Mouse (Mus musculus): ENCODE measurements around the gene Fat3. TPM values are rescaled to one million over a fixed set of nuclear protein-coding genes. Genes with fewer than 3 reads are reported as not detected.

Fat3 gene
- polyA plus RNA-seq, 1 experiment from 2014 or later: 0.44 TPM

- no peaks in the 10 kb centered on the region for H3K9me3 ChIP-seq (ENCODE audit: control insufficient read depth, low read length)
- H3K4me2 ChIP-seq (ENCODE audit: low read depth, low read length): no peak overlapping the region
- H3K4me1 ChIP-seq (ENCODE audit: control insufficient read depth, insufficient read depth, low read length): no peaks in the 10 kb centered on the region
- H3K9ac ChIP-seq (ENCODE audit: low read depth, low read length): no peak overlapping the region
- WGBS: 55% methylated on average over 5 of the region's 5 CpGs
- H3K27ac ChIP-seq (ENCODE audit: low read length): no peak overlapping the region
- H3K36me3 ChIP-seq (ENCODE audit: control insufficient read depth, insufficient read depth, low read length): no peaks in the 10 kb centered on the region
- no peak for ATAC-seq
- no peak overlapping the region for H3K4me3 ChIP-seq (ENCODE audit: low read length)
- no peaks in the 10 kb centered on the region for H3K27me3 ChIP-seq (replicated peaks; ENCODE audit: control insufficient read depth, insufficient read depth, low read length)
Observed at GRCm38 (mm10) chr9:16107386-16107785, 393.7 kb downstream of the Fat3 start.

- Histone ChIP-seq H3K4me2 (ENCODE audit: low read depth, low read length) (no peak overlapping the region), H3K9me3 (ENCODE audit: control insufficient read depth, low read length) (no peaks in the 10 kb centered on the region), H3K27ac (ENCODE audit: low read length) (no peak overlapping the region), H3K36me3 (ENCODE audit: control insufficient read depth, insufficient read depth, low read length) (no peaks in the 10 kb centered on the region), H3K4me3 (ENCODE audit: low read length) (no peak overlapping the region), H3K27me3 (replicated peaks; ENCODE audit: control insufficient read depth, insufficient read depth, low read length) (no peaks in the 10 kb centered on the region), H3K9ac (ENCODE audit: low read depth, low read length) (no peak overlapping the region), H3K4me1 (ENCODE audit: control insufficient read depth, insufficient read depth, low read length) (no peaks in the 10 kb centered on the region)
- no peak for ATAC-seq
- WGBS: 79% methylated on average over 2 of the region's 2 CpGs
Observed at GRCm38 (mm10) chr9:16098553-16098952, 402.5 kb downstream of the Fat3 start.

GRCm38 (mm10) chr9:16093047-16093668 lies 407.9 kb downstream of the Fat3 start:
- H3K4me1 ChIP-seq (ENCODE audit: control insufficient read depth, insufficient read depth, low read length): no peaks in the 10 kb centered on the region
- WGBS: 77% methylated on average over 8 of the region's 8 CpGs

GRCm38 (mm10) chr9:16092051-16092967 lies 408.8 kb downstream of the Fat3 start:
- H3K9me3 ChIP-seq (ENCODE audit: control insufficient read depth, low read length): no peaks in the 10 kb centered on the region
- H3K9ac ChIP-seq (ENCODE audit: low read depth, low read length): no peak overlapping the region
- 60% methylated on average over 5 of the region's 5 CpGs for WGBS
- H3K36me3 ChIP-seq (ENCODE audit: control insufficient read depth, insufficient read depth, low read length): no peaks in the 10 kb centered on the region
- H3K27ac ChIP-seq (ENCODE audit: low read length): no peak overlapping the region
- no peaks in the 10 kb centered on the region for H3K27me3 ChIP-seq (replicated peaks; ENCODE audit: control insufficient read depth, insufficient read depth, low read length)
- no peak overlapping the region for H3K4me2 ChIP-seq (ENCODE audit: low read depth, low read length)
- no peak overlapping the region for H3K4me3 ChIP-seq (ENCODE audit: low read length)
- no peaks in the 10 kb centered on the region for H3K4me1 ChIP-seq (ENCODE audit: control insufficient read depth, insufficient read depth, low read length)
- no peak for ATAC-seq

More at GRCm38 (mm10) chr9:16093047-16093668, 407.9 kb downstream of the Fat3 start:
- no peak overlapping the region for H3K27ac ChIP-seq (ENCODE audit: low read length)
- no peak overlapping the region for H3K4me3 ChIP-seq (ENCODE audit: low read length)
- H3K9ac ChIP-seq (ENCODE audit: low read depth, low read length): no peak overlapping the region
- H3K36me3 ChIP-seq (ENCODE audit: control insufficient read depth, insufficient read depth, low read length): no peaks in the 10 kb centered on the region
- ATAC-seq: no peak
- no peaks in the 10 kb centered on the region for H3K27me3 ChIP-seq (replicated peaks; ENCODE audit: control insufficient read depth, insufficient read depth, low read length)
- no peak overlapping the region for H3K4me2 ChIP-seq (ENCODE audit: low read depth, low read length)
- no peaks in the 10 kb centered on the region for H3K9me3 ChIP-seq (ENCODE audit: control insufficient read depth, low read length)

GRCm38 (mm10) chr9:16079292-16079691 lies 421.8 kb downstream of the Fat3 start:
- no peaks in the 10 kb centered on the region for H3K27me3 ChIP-seq (replicated peaks; ENCODE audit: control insufficient read depth, insufficient read depth, low read length)
- 48% methylated on average over 2 of the region's 2 CpGs for WGBS

GRCm38 (mm10) chr9:16074664-16075063 lies 426.4 kb downstream of the Fat3 start:
- H3K27me3 ChIP-seq (replicated peaks; ENCODE audit: control insufficient read depth, insufficient read depth, low read length): no peaks in the 10 kb centered on the region
- ATAC-seq: no peak

More at GRCm38 (mm10) chr9:16079292-16079691, 421.8 kb downstream of the Fat3 start:
- H3K4me2 ChIP-seq (ENCODE audit: low read depth, low read length): no peak overlapping the region
- no peaks in the 10 kb centered on the region for H3K9me3 ChIP-seq (ENCODE audit: control insufficient read depth, low read length)
- no peak overlapping the region for H3K27ac ChIP-seq (ENCODE audit: low read length)
- no peak for ATAC-seq
- no peak overlapping the region for H3K9ac ChIP-seq (ENCODE audit: low read depth, low read length)
- H3K36me3 ChIP-seq (ENCODE audit: control insufficient read depth, insufficient read depth, low read length): no peaks in the 10 kb centered on the region
- no peaks in the 10 kb centered on the region for H3K4me1 ChIP-seq (ENCODE audit: control insufficient read depth, insufficient read depth, low read length)
- no peak overlapping the region for H3K4me3 ChIP-seq (ENCODE audit: low read length)

GRCm38 (mm10) chr9:16074116-16074515 lies 427.0 kb downstream of the Fat3 start:
- no peaks in the 10 kb centered on the region for H3K36me3 ChIP-seq (ENCODE audit: control insufficient read depth, insufficient read depth, low read length)
- no peak for ATAC-seq
- no peaks in the 10 kb centered on the region for H3K9me3 ChIP-seq (ENCODE audit: control insufficient read depth, low read length)
- WGBS: 59% methylated on average over 6 of the region's 6 CpGs
- H3K27ac ChIP-seq (ENCODE audit: low read length): no peak overlapping the region
- H3K4me3 ChIP-seq (ENCODE audit: low read length): no peak overlapping the region
- H3K27me3 ChIP-seq (replicated peaks; ENCODE audit: control insufficient read depth, insufficient read depth, low read length): no peaks in the 10 kb centered on the region
- no peaks in the 10 kb centered on the region for H3K4me1 ChIP-seq (ENCODE audit: control insufficient read depth, insufficient read depth, low read length)
- H3K9ac ChIP-seq (ENCODE audit: low read depth, low read length): no peak overlapping the region
- H3K4me2 ChIP-seq (ENCODE audit: low read depth, low read length): no peak overlapping the region

More at GRCm38 (mm10) chr9:16074664-16075063, 426.4 kb downstream of the Fat3 start:
- Histone ChIP-seq H3K4me3 (ENCODE audit: low read length) (no peak overlapping the region), H3K9ac (ENCODE audit: low read depth, low read length) (no peak overlapping the region), H3K27ac (ENCODE audit: low read length) (no peak overlapping the region), H3K4me1 (ENCODE audit: control insufficient read depth, insufficient read depth, low read length) (no peaks in the 10 kb centered on the region), H3K9me3 (ENCODE audit: control insufficient read depth, low read length) (no peaks in the 10 kb centered on the region), H3K36me3 (ENCODE audit: control insufficient read depth, insufficient read depth, low read length) (no peaks in the 10 kb centered on the region), H3K4me2 (ENCODE audit: low read depth, low read length) (no peak overlapping the region)
- 76% methylated on average over 2 of the region's 2 CpGs for WGBS

GRCm38 (mm10) chr9:16063447-16063846 lies 437.6 kb downstream of the Fat3 start:
- H3K9me3 ChIP-seq (ENCODE audit: control insufficient read depth, low read length): no peaks in the 10 kb centered on the region
- H3K4me3 ChIP-seq (ENCODE audit: low read length): no peak overlapping the region
- no peak overlapping the region for H3K27ac ChIP-seq (ENCODE audit: low read length)
- no peaks in the 10 kb centered on the region for H3K36me3 ChIP-seq (ENCODE audit: control insufficient read depth, insufficient read depth, low read length)
- no peaks in the 10 kb centered on the region for H3K4me1 ChIP-seq (ENCODE audit: control insufficient read depth, insufficient read depth, low read length)
- H3K4me2 ChIP-seq (ENCODE audit: low read depth, low read length): no peak overlapping the region
- no peak overlapping the region for H3K9ac ChIP-seq (ENCODE audit: low read depth, low read length)
- no peak for ATAC-seq
- WGBS: 76% methylated on average over 4 of the region's 4 CpGs
- no peaks in the 10 kb centered on the region for H3K27me3 ChIP-seq (replicated peaks; ENCODE audit: control insufficient read depth, insufficient read depth, low read length)

- no peak overlapping the region for H3K4me3 ChIP-seq (ENCODE audit: low read length)
- ATAC-seq: no peak
- no peaks in the 10 kb centered on the region for H3K27me3 ChIP-seq (replicated peaks; ENCODE audit: control insufficient read depth, insufficient read depth, low read length)
- H3K36me3 ChIP-seq (ENCODE audit: control insufficient read depth, insufficient read depth, low read length): no peaks in the 10 kb centered on the region
- H3K4me1 ChIP-seq (ENCODE audit: control insufficient read depth, insufficient read depth, low read length): no peaks in the 10 kb centered on the region
- no peak overlapping the region for H3K9ac ChIP-seq (ENCODE audit: low read depth, low read length)
- H3K27ac ChIP-seq (ENCODE audit: low read length): no peak overlapping the region
- no peak overlapping the region for H3K4me2 ChIP-seq (ENCODE audit: low read depth, low read length)
- no peaks in the 10 kb centered on the region for H3K9me3 ChIP-seq (ENCODE audit: control insufficient read depth, low read length)
Observed at GRCm38 (mm10) chr9:16062472-16062871, 438.6 kb downstream of the Fat3 start.
